Mouse (Mus musculus) kidney, postnatal 14 days (tissue): ENCODE results near the gene Clec3a.

Source experiments
- DNase-seq: peaks from one replicate; pipeline ENCODE4 v3.0.0; 2022; ENCODE audit warnings: mixed read lengths

Clec3a gene

GRCm38 (mm10) chr8:114458113-114458784 is 40.4 kb downstream of the Clec3a start:
- peak; percentile 33 for DNase-seq

- no peak for DNase-seq
Observed at GRCm38 (mm10) chr8:114460600-114460999, 42.7 kb downstream of the Clec3a start.

GRCm38 (mm10) chr8:114462591-114462990 is 44.7 kb downstream of the Clec3a start:
- DNase-seq = no peak

GRCm38 (mm10) chr8:114463305-114463704 is 45.4 kb downstream of the Clec3a start:
- peak; percentile 11 for DNase-seq

GRCm38 (mm10) chr8:114468526-114469207 is 50.8 kb downstream of the Clec3a start:
- no peak for DNase-seq

GRCm38 (mm10) chr8:114469208-114469590 is 51.3 kb downstream of the Clec3a start:
- DNase-seq = no peak

- DNase-seq = no peak
Observed at GRCm38 (mm10) chr8:114473546-114473945, 55.7 kb downstream of the Clec3a start.
